Mouse (Mus musculus) C2C12 (cell line): ENCODE measurements at regions not wholly inside any gene's neighbourhood (a gene's known extent, or its start where the extent isn't known, plus 50 kb on each side); places are given as distances from the start of the nearest gene placed in this dataset.

Experiments
- H3K27me3 ChIP-seq: one replicate; pipeline ENCODE4 v1.6.1; 2011; ENCODE audit not compliant: control insufficient read depth, insufficient read depth, insufficient read length
- H3K36me3 ChIP-seq: one replicate; pipeline ENCODE4 v1.6.1; 2011; ENCODE audit not compliant: control insufficient read depth, insufficient read depth
- H3K4me3 ChIP-seq: one replicate; pipeline ENCODE4 v1.5.1; 2011; ENCODE audit warnings: mild to moderate bottlenecking, control low read depth; ENCODE audit not compliant: poor library complexity, insufficient read depth, severe bottlenecking
- H3K79me2 ChIP-seq: one replicate; pipeline ENCODE4 v1.6.1; 2011; ENCODE audit not compliant: control insufficient read depth, insufficient read depth
- H3K79me3 ChIP-seq: one replicate; pipeline ENCODE4 v1.6.1; 2011; ENCODE audit warnings: low read depth, control low read depth
- H3ac ChIP-seq: one replicate; pipeline ENCODE3; 2011; ENCODE audit warnings: low read depth; ENCODE audit not compliant: control insufficient read depth, insufficient read length
- CEBPB ChIP-seq: IDR thresholded peaks from one replicate; pipeline ENCODE4 v1.6.1; 2011; ENCODE audit warnings: low read depth, mild to moderate bottlenecking, control low read depth, moderate library complexity
- CTCF ChIP-seq: IDR thresholded peaks from one replicate; pipeline ENCODE4 v1.5.1; 2011; ENCODE audit not compliant: control insufficient read depth, insufficient read depth, insufficient read length
- FOSL1 ChIP-seq: IDR thresholded peaks from one replicate; pipeline ENCODE4 v1.8.0; 2011; ENCODE audit warnings: mild to moderate bottlenecking, low read length; ENCODE audit not compliant: poor library complexity, insufficient read depth, severe bottlenecking
- MAX ChIP-seq: IDR thresholded peaks from one replicate; pipeline ENCODE4 v1.6.1; 2011; ENCODE audit warnings: mild to moderate bottlenecking, control low read depth
- MYOD1 ChIP-seq: IDR thresholded peaks from one replicate; pipeline ENCODE4 v1.6.1; 2011; ENCODE audit warnings: low read depth; ENCODE audit not compliant: control insufficient read depth, insufficient read length
- MYOG ChIP-seq: IDR thresholded peaks from one replicate; pipeline ENCODE4 v1.6.1; 2011; ENCODE audit not compliant: control insufficient read depth, insufficient read length; ENCODE audit errors: extremely low read depth
- USF1 ChIP-seq: IDR thresholded peaks from one replicate; pipeline ENCODE4 v1.6.1; 2011; ENCODE audit warnings: low read depth, mild to moderate bottlenecking, control low read depth, moderate library complexity

- no peaks in the 10 kb centered on the region for H3K36me3 ChIP-seq
- H3ac ChIP-seq, result no peak overlapping the region
- TF ChIP-seq CTCF, result no peak
- no peak for TF ChIP-seq CEBPB
- no peak overlapping the region for H3K4me3 ChIP-seq
- H3K79me2 ChIP-seq, result no peaks in the 10 kb centered on the region
- H3K79me3 ChIP-seq, result no peaks in the 10 kb centered on the region
- no peaks in the 10 kb centered on the region for H3K27me3 ChIP-seq
Observed at GRCm38 (mm10) chr10:39260061-39260460, 96.5 kb upstream of the Ccn6 start.

GRCm38 (mm10) chr10:39257371-39258154, 94.0 kb upstream of the Ccn6 start:
- Histone ChIP-seq H3K4me3 (no peak overlapping the region), H3K79me3 (no peaks in the 10 kb centered on the region), H3K27me3 (no peaks in the 10 kb centered on the region), H3ac (no peak overlapping the region), H3K79me2 (no peaks in the 10 kb centered on the region), H3K36me3 (no peaks in the 10 kb centered on the region)
- TF ChIP-seq CTCF (no peak), FOSL1 (no peak), MAX (no peak), MYOG (no peak), CEBPB (no peak), MYOD1 (no peak), USF1 (no peak)

- TF ChIP-seq MYOG, result no peak
- no peak overlapping the region for H3K4me3 ChIP-seq
- no peaks in the 10 kb centered on the region for H3K36me3 ChIP-seq
Observed at GRCm38 (mm10) chr10:39254561-39254960, 91.0 kb upstream of the Ccn6 start.

GRCm38 (mm10) chr10:39250039-39250438, 86.4 kb upstream of the Ccn6 start:
- H3K79me2 ChIP-seq, result no peaks in the 10 kb centered on the region
- no peak overlapping the region for H3K4me3 ChIP-seq
- H3K27me3 ChIP-seq, result no peaks in the 10 kb centered on the region
- H3ac ChIP-seq, result no peak overlapping the region
- no peaks in the 10 kb centered on the region for H3K36me3 ChIP-seq
- peak; percentile 14 for TF ChIP-seq CEBPB
- no peak for TF ChIP-seq MAX
- TF ChIP-seq USF1, result no peak
- H3K79me3 ChIP-seq, result no peaks in the 10 kb centered on the region

More at GRCm38 (mm10) chr10:39254561-39254960, 91.0 kb upstream of the Ccn6 start:
- H3ac ChIP-seq, result no peak overlapping the region
- no peaks in the 10 kb centered on the region for H3K27me3 ChIP-seq
- H3K79me3 ChIP-seq, result no peaks in the 10 kb centered on the region
- no peaks in the 10 kb centered on the region for H3K79me2 ChIP-seq

- Histone ChIP-seq H3ac (no peak overlapping the region), H3K27me3 (no peaks in the 10 kb centered on the region), H3K79me3 (no peaks in the 10 kb centered on the region), H3K36me3 (no peaks in the 10 kb centered on the region), H3K4me3 (no peak overlapping the region), H3K79me2 (no peaks in the 10 kb centered on the region)
- no peak for TF ChIP-seq CEBPB
- no peak for TF ChIP-seq FOSL1
Observed at GRCm38 (mm10) chr10:39248486-39248885, 84.9 kb upstream of the Ccn6 start.

- Histone ChIP-seq H3K4me3 (no peak overlapping the region), H3K36me3 (no peaks in the 10 kb centered on the region), H3K79me2 (no peaks in the 10 kb centered on the region), H3K27me3 (no peaks in the 10 kb centered on the region), H3ac (no peak overlapping the region), H3K79me3 (no peaks in the 10 kb centered on the region)
- TF ChIP-seq USF1 (no peak), CTCF (no peak), CEBPB (no peak), MYOG (no peak), FOSL1 (no peak), MYOD1 (no peak), MAX (no peak)
Observed at GRCm38 (mm10) chr10:39246984-39247383, 83.4 kb upstream of the Ccn6 start.

GRCm38 (mm10) chr10:39245141-39245540, 81.5 kb upstream of the Ccn6 start:
- Histone ChIP-seq H3K36me3 (no peaks in the 10 kb centered on the region), H3K79me3 (no peaks in the 10 kb centered on the region), H3K79me2 (no peaks in the 10 kb centered on the region), H3K27me3 (no peaks in the 10 kb centered on the region), H3K4me3 (no peak overlapping the region), H3ac (no peak overlapping the region)
- TF ChIP-seq CTCF (no peak), MAX (no peak), MYOG (no peak)
